Mouse (Mus musculus): ENCODE measurements around the gene Nhs. TPM values are rescaled to one million over a fixed set of nuclear protein-coding genes. Genes with fewer than 3 reads are reported as not detected.

The Nhs gene
- total and polyA plus RNA-seq, 2 experiments from 2014 or later = 4.0 to 16.5 TPM

- no peaks in the 10 kb centered on the region for H3K36me3 ChIP-seq (ENCODE audit: insufficient read depth, low read length)
- H3K4me2 ChIP-seq (ENCODE audit: low read depth, low read length) = no peak overlapping the region
- 84% methylated on average over 3 of the region's 3 CpGs for WGBS
- DNase-seq (ENCODE audit: low spot score) (no peak), ATAC-seq (no peak)
- no peak overlapping the region for H3K9ac ChIP-seq (replicated peaks; ENCODE audit: low read length)
- TF ChIP-seq CTCF (IDR thresholded peaks at IDR 0.05; ENCODE audit: low read depth) = no peak
- H3K4me3 ChIP-seq (ENCODE audit: low read length) = no peak overlapping the region
- H3K27me3 ChIP-seq (ENCODE audit: insufficient read depth, low read length) = no peaks in the 10 kb centered on the region
- H3K9me3 ChIP-seq (ENCODE audit: low read length) = no peaks in the 10 kb centered on the region
- H3K4me1 ChIP-seq (ENCODE audit: insufficient read depth, low read length) = no peaks in the 10 kb centered on the region
- H3K27ac ChIP-seq = no peak overlapping the region
These were observed 139.4 kb downstream of the Nhs start for GRCm38 (mm10) chrX:162020039-162020566.

- Histone ChIP-seq H3K9me3 (ENCODE audit: low read length) (no peaks in the 10 kb centered on the region), H3K4me1 (ENCODE audit: insufficient read depth, low read length) (no peaks in the 10 kb centered on the region), H3K4me3 (ENCODE audit: low read length) (no peak overlapping the region), H3K9ac (replicated peaks; ENCODE audit: low read length) (no peak overlapping the region), H3K4me2 (ENCODE audit: low read depth, low read length) (peak overlapping the region; percentile 23; the same call in 1 of the 2 replicates), H3K27ac (no peak overlapping the region), H3K36me3 (ENCODE audit: insufficient read depth, low read length) (no peaks in the 10 kb centered on the region), H3K27me3 (ENCODE audit: insufficient read depth, low read length) (no peaks in the 10 kb centered on the region)
- ATAC-seq (0 out of 2 replicates have a peak, but pooled peaks have one; percentile 15), DNase-seq (ENCODE audit: low spot score) (peak; percentile 28)
- 46% methylated on average over 9 of the region's 9 CpGs for WGBS
- no peak for TF ChIP-seq CTCF (IDR thresholded peaks at IDR 0.05; ENCODE audit: low read depth)
These were observed 142.1 kb downstream of the Nhs start for GRCm38 (mm10) chrX:162017471-162017870.

GRCm38 (mm10) chrX:162012570-162012969, 147.0 kb downstream of the Nhs start:
- Histone ChIP-seq H3K4me2 (ENCODE audit: low read depth, low read length) (no peak overlapping the region), H3K27me3 (ENCODE audit: insufficient read depth, low read length) (no peaks in the 10 kb centered on the region), H3K4me1 (ENCODE audit: insufficient read depth, low read length) (no peaks in the 10 kb centered on the region), H3K27ac (no peak overlapping the region), H3K9me3 (ENCODE audit: low read length) (no peaks in the 10 kb centered on the region), H3K9ac (replicated peaks; ENCODE audit: low read length) (no peak overlapping the region), H3K4me3 (ENCODE audit: low read length) (no peak overlapping the region), H3K36me3 (ENCODE audit: insufficient read depth, low read length) (no peaks in the 10 kb centered on the region)
- ATAC-seq = no peak
- no peak for DNase-seq (ENCODE audit: low spot score)
- no peak for TF ChIP-seq CTCF (IDR thresholded peaks at IDR 0.05; ENCODE audit: low read depth)
- 83% methylated on average over 4 of the region's 4 CpGs for WGBS

- no peak for TF ChIP-seq CTCF (IDR thresholded peaks at IDR 0.05; ENCODE audit: low read depth)
- Histone ChIP-seq H3K27ac (no peak overlapping the region), H3K36me3 (ENCODE audit: insufficient read depth, low read length) (no peaks in the 10 kb centered on the region), H3K9ac (replicated peaks; ENCODE audit: low read length) (no peak overlapping the region), H3K4me3 (ENCODE audit: low read length) (no peak overlapping the region), H3K4me1 (ENCODE audit: insufficient read depth, low read length) (no peaks in the 10 kb centered on the region), H3K4me2 (ENCODE audit: low read depth, low read length) (no peak overlapping the region), H3K27me3 (ENCODE audit: insufficient read depth, low read length) (no peaks in the 10 kb centered on the region; the same call in 1 of the 2 replicates), H3K9me3 (ENCODE audit: low read length) (no peaks in the 10 kb centered on the region)
- DNase-seq (ENCODE audit: low spot score) (no peak), ATAC-seq (no peak)
- WGBS = 37% methylated on average over 3 of the region's 3 CpGs
These were observed 149.7 kb downstream of the Nhs start for GRCm38 (mm10) chrX:162009876-162010275.

- H3K27ac ChIP-seq = no peak overlapping the region
- WGBS = 42% methylated on average over 1 of the region's 1 CpGs
- H3K4me3 ChIP-seq (ENCODE audit: low read length) = no peak overlapping the region
- H3K4me2 ChIP-seq (ENCODE audit: low read depth, low read length) = no peak overlapping the region
- ATAC-seq (no peak), DNase-seq (ENCODE audit: low spot score) (no peak)
- no peaks in the 10 kb centered on the region for H3K36me3 ChIP-seq (ENCODE audit: insufficient read depth, low read length)
- H3K9ac ChIP-seq (replicated peaks; ENCODE audit: low read length) = no peak overlapping the region
- TF ChIP-seq CTCF (IDR thresholded peaks at IDR 0.05; ENCODE audit: low read depth) = no peak
- H3K4me1 ChIP-seq (ENCODE audit: insufficient read depth, low read length) = no peaks in the 10 kb centered on the region
- no peaks in the 10 kb centered on the region for H3K9me3 ChIP-seq (ENCODE audit: low read length)
- no peaks in the 10 kb centered on the region; the same call in 1 of the 2 replicates for H3K27me3 ChIP-seq (ENCODE audit: insufficient read depth, low read length)
These were observed 155.7 kb downstream of the Nhs start for GRCm38 (mm10) chrX:162003818-162004217.

GRCm38 (mm10) chrX:161998876-161999275, 160.7 kb downstream of the Nhs start:
- Histone ChIP-seq H3K27me3 (ENCODE audit: insufficient read depth, low read length) (no peaks in the 10 kb centered on the region), H3K4me3 (ENCODE audit: low read length) (no peak overlapping the region), H3K27ac (no peak overlapping the region), H3K36me3 (ENCODE audit: insufficient read depth, low read length) (no peaks in the 10 kb centered on the region), H3K9ac (replicated peaks; ENCODE audit: low read length) (no peak overlapping the region), H3K9me3 (ENCODE audit: low read length) (no peaks in the 10 kb centered on the region), H3K4me2 (ENCODE audit: low read depth, low read length) (no peak overlapping the region), H3K4me1 (ENCODE audit: insufficient read depth, low read length) (no peaks in the 10 kb centered on the region)
- TF ChIP-seq CTCF (IDR thresholded peaks at IDR 0.05; ENCODE audit: low read depth) = no peak
- DNase-seq (ENCODE audit: low spot score) (no peak), ATAC-seq (no peak)
- 86% methylated on average over 3 of the region's 3 CpGs for WGBS

GRCm38 (mm10) chrX:161997170-161997795, 162.2 kb downstream of the Nhs start:
- Histone ChIP-seq H3K4me1 (ENCODE audit: insufficient read depth, low read length) (no peaks in the 10 kb centered on the region), H3K9ac (replicated peaks; ENCODE audit: low read length) (no peak overlapping the region), H3K4me2 (ENCODE audit: low read depth, low read length) (no peak overlapping the region), H3K9me3 (ENCODE audit: low read length) (no peaks in the 10 kb centered on the region), H3K27ac (peak overlapping the region; percentile 11; the same call in 1 of the 2 replicates), H3K27me3 (ENCODE audit: insufficient read depth, low read length) (no peaks in the 10 kb centered on the region), H3K4me3 (ENCODE audit: low read length) (no peak overlapping the region), H3K36me3 (ENCODE audit: insufficient read depth, low read length) (no peaks in the 10 kb centered on the region)
- no peak for TF ChIP-seq CTCF (IDR thresholded peaks at IDR 0.05; ENCODE audit: low read depth)
- WGBS = 45% methylated on average over 2 of the region's 2 CpGs
- DNase-seq (ENCODE audit: low spot score) (peak; percentile 5), ATAC-seq (0 out of 2 replicates have a peak, but pooled peaks have one; percentile 18)

All from hindbrain, postnatal 0 days (tissue).